Mouse (Mus musculus): ENCODE data around the gene Thrsp.

The Thrsp gene

DNA sequence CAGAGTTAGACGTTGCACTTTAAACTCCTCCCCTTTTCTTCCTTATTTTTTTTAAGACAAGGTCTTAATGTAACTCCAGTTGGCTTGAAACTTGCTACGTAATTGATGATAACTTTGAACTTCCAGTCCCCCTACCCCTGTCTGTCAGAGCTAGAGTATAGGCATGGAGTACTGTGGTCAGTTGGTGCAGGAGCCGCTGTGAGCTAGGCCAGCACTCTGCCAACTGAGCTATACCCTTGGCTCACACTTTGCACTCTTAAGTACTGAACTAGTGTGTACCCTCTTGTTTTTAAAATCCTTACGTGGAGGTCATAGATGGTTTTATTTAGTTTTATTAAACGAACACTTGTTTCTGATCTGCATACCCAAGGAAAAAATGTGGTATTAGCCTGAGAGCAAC lies 38.2 kb downstream of the Thrsp start:
- DNase-seq (ENCODE audit: low read depth, low spot score) = no peak

DNA sequence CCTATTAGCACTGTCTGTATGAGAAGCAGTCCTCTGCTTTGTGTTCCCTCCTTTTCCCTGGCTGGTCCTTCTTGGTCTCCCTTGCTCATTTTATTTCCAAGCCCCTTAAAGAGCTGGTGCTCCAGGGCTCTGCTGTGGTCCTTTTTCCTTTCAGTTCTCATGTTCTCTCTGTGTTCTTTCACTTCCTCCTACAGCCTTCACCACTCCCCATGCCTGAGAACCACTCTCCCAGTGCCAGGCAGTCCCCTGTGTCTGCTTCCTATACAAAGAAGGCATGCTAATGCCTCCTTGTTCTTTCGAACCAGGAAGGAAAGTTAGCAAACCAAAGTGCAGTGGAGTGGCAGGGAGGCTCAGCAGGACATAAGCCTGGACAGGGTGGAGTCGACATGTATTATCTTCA lies 41.6 kb downstream of the Thrsp start:
- no peak for DNase-seq (ENCODE audit: low read depth, low spot score)

DNA sequence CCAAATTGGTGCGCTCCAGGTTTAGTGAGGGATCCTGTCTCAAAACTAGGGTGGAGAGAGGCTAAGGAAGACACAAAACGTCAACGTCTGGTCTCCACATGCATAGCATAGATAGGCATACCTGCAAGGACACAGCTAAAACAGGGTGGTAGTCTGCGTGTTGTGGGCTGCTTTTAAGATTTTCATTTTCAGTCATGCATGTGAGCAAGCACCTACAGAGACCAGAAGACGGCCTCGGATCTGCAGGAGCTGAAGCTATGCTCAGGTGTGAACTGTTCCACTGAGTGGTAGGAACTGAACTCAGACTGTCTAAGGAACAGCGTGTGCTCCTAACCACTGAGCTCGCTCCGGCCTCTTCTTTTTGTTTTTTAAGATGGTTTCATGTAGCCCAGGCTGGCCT lies 42.4 kb downstream of the Thrsp start:
- no peak for DNase-seq (ENCODE audit: low read depth, low spot score)

DNA sequence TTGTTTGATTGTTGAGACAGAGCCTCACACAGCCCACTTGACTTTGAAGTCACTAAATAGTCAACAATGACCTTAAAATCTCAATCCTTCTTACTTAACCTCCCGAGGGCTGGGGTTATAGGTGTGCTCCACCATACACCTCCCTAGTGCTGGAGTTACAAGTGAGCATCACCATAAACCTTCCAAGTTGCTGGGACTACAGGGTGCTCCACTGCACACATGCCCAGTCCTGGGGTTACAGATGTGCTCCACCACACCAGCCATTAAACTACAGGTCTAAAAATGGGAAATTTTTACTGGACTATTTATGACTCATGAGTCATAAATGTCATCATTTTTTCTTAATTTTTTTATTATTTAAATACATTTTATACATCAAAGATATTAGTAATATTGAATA lies 51.6 kb downstream of the Thrsp start:
- DNase-seq (ENCODE audit: low read depth, low spot score) = no peak
